Mouse (Mus musculus): ENCODE data around the gene 4921524J17Rik. TPM values are rescaled to one million over a fixed set of nuclear protein-coding genes. Genes with fewer than 3 reads are reported as not detected.
A peak's percentile ranks its signal among the peaks of the same experiment; 100 is the strongest.

The 4921524J17Rik gene
- polyA plus RNA-seq, 1 experiment from 2014 or later: 39.4 TPM

DNA sequence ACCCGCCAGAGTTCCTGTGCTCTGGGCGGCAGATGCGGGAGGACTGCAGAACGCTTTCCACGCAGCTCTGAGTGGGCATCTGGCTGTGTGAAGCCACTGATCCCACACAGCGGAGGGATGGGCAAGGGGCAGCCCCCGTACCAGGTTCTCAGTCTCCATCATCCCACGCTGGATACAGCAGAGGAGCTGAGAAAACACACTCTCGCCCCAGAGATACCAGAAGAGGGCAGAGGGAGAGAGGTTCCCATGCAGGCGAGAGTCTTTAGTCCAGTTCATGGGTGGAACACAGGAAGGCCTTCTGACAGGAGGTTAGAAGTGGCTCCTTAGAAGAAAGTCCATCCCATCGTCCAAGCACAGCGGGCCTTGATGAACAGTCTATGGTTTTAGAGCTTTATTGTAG, 2.2 kb upstream of the 4921524J17Rik start:
- WGBS: 71% methylated on average over 12 of the region's 12 CpGs
- ATAC-seq: no peak
- H3K9me3 ChIP-seq: no peaks in the 10 kb centered on the region
- peaks cover 15% of the 10 kb centered on the region for H3K4me1 ChIP-seq (replicated peaks)
- no peak overlapping the region for H3K4me2 ChIP-seq (replicated peaks)
- no peak overlapping the region for H3K9ac ChIP-seq (replicated peaks)
- H3K4me3 ChIP-seq (replicated peaks): no peak overlapping the region
- no peaks in the 10 kb centered on the region for H3K27me3 ChIP-seq
- no peak overlapping the region for H3K27ac ChIP-seq
- H3K36me3 ChIP-seq: no peaks in the 10 kb centered on the region

GRCm38 (mm10) chr8:85433017-85433393, 372 bp upstream of the 4921524J17Rik start:
- peak overlapping the region; percentile 59 for H3K4me2 ChIP-seq (replicated peaks)
- peak overlapping the region; percentile 21; the same call in 1 of the 2 replicates for H3K9ac ChIP-seq (replicated peaks)
- H3K9me3 ChIP-seq: no peaks in the 10 kb centered on the region
- ATAC-seq: peak; percentile 77; the same call in 1 of the 2 replicates
- WGBS: 2% methylated on average over 6 of the region's 6 CpGs
- no peaks in the 10 kb centered on the region for H3K27me3 ChIP-seq
- H3K4me1 ChIP-seq (replicated peaks): peaks cover 27% of the 10 kb centered on the region
- peak overlapping the region; percentile 81 for H3K4me3 ChIP-seq (replicated peaks)
- no peaks in the 10 kb centered on the region for H3K36me3 ChIP-seq
- no peak overlapping the region for H3K27ac ChIP-seq

GRCm38 (mm10) chr8:85431281-85432167, 1.1 kb downstream of the 4921524J17Rik start:
- H3K4me3 ChIP-seq (replicated peaks): peak overlapping the region; percentile 81
- no peak for ATAC-seq
- peaks cover 38% of the 10 kb centered on the region for H3K4me1 ChIP-seq (replicated peaks)
- no peaks in the 10 kb centered on the region for H3K9me3 ChIP-seq
- WGBS: 20% methylated on average over 10 of the region's 10 CpGs
- H3K4me2 ChIP-seq (replicated peaks): peak overlapping the region; percentile 59
- no peaks in the 10 kb centered on the region for H3K27me3 ChIP-seq
- H3K36me3 ChIP-seq: no peaks in the 10 kb centered on the region
- peak overlapping the region; percentile 94; the same call in 1 of the 2 replicates for H3K27ac ChIP-seq
- peak overlapping the region; percentile 82 for H3K9ac ChIP-seq (replicated peaks)

GRCm38 (mm10) chr8:85430801-85431200, 1.8 kb downstream of the 4921524J17Rik start:
- Histone ChIP-seq H3K36me3 (no peaks in the 10 kb centered on the region), H3K4me1 (replicated peaks) (peaks cover 38% of the 10 kb centered on the region), H3K27me3 (no peaks in the 10 kb centered on the region), H3K27ac (no peak overlapping the region), H3K4me2 (replicated peaks) (peak overlapping the region; percentile 59), H3K9me3 (no peaks in the 10 kb centered on the region), H3K4me3 (replicated peaks) (peak overlapping the region; percentile 81), H3K9ac (replicated peaks) (peak overlapping the region; percentile 41; the same call in 1 of the 2 replicates)
- ATAC-seq: no peak
- 19% methylated on average over 3 of the region's 3 CpGs for WGBS

DNA sequence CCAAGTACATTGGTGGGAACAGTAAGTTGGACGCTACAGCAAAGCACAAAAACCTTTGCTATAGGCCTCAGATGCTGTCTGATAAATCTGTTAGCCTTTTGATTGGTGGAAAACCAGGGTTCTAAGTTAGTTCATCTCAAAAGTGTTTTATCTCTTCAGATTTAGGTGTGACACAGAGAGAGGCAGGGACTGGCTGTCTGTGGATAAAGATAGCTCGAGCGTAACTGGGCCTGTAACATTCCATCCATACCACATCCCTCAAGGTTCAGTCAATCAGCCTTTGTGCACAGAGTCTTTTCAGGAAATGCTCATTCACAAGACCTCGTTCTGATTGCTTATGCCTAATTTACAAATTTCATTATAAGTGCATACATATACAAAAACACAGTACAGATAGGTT, 3.4 kb downstream of the 4921524J17Rik start:
- H3K4me3 ChIP-seq (replicated peaks): no peak overlapping the region
- H3K4me1 ChIP-seq (replicated peaks): peaks cover 38% of the 10 kb centered on the region
- H3K27ac ChIP-seq: no peak overlapping the region
- ATAC-seq: no peak
- H3K27me3 ChIP-seq: no peaks in the 10 kb centered on the region
- H3K9ac ChIP-seq (replicated peaks): no peak overlapping the region
- H3K4me2 ChIP-seq (replicated peaks): peak overlapping the region; percentile 26
- H3K36me3 ChIP-seq: no peaks in the 10 kb centered on the region
- 9% methylated on average over 4 of the region's 4 CpGs for WGBS
- H3K9me3 ChIP-seq: no peaks in the 10 kb centered on the region

DNA sequence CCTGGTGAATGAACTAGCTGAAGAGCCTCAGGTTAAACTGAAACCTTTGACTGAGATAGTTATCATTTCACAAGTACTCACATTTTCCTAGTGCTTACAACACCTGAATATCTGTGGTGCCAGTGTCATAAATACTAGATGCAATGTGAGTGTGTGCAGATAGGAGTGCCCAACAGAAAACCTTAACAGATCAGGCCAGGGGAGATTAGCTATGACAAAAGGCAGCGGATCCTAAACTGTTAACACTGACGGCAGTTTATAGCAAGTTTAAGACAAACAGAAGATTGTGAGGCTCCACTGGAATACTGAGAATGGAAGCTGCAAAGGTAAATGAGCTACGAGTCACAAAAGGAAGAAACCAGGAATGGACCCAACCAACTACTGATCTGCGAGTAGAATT, 5.6 kb downstream of the 4921524J17Rik start:
- 81% methylated on average over 4 of the region's 4 CpGs for WGBS
- Histone ChIP-seq H3K9me3 (no peaks in the 10 kb centered on the region), H3K4me3 (replicated peaks) (no peak overlapping the region), H3K27ac (no peak overlapping the region), H3K4me2 (replicated peaks) (no peak overlapping the region), H3K9ac (replicated peaks) (no peak overlapping the region), H3K27me3 (no peaks in the 10 kb centered on the region), H3K4me1 (replicated peaks) (peaks cover 38% of the 10 kb centered on the region), H3K36me3 (no peaks in the 10 kb centered on the region)
- no peak for ATAC-seq

DNA sequence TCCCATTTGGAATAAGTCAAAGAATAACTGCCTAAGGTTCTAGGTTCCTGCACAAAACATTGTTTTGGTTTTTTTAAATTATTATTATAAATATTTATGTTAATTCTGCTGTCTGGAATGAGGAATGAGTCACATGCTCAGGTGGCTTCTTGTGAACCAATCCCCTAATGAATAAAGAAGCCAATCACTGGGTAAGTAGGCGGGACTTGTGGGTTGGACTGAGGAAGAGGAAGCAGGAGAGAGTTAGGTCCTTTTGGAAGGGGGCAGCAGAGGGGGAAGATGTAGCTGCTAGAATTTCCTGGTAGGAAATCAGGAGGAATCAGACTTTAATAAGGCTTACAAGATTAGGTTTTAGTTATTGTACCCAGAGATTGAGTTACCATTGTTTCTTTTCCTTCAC, 11.3 kb downstream of the 4921524J17Rik start:
- WGBS: 100% methylated on average over 1 of the region's 1 CpGs
- no peaks in the 10 kb centered on the region for H3K4me1 ChIP-seq (replicated peaks)
- H3K27me3 ChIP-seq: no peaks in the 10 kb centered on the region
- H3K36me3 ChIP-seq: peaks cover 15% of the 10 kb centered on the region; the same call in 1 of the 2 replicates
- H3K9ac ChIP-seq (replicated peaks): no peak overlapping the region
- H3K4me2 ChIP-seq (replicated peaks): no peak overlapping the region
- no peak overlapping the region for H3K4me3 ChIP-seq (replicated peaks)
- no peak for ATAC-seq
- no peaks in the 10 kb centered on the region for H3K9me3 ChIP-seq
- H3K27ac ChIP-seq: no peak overlapping the region

DNA sequence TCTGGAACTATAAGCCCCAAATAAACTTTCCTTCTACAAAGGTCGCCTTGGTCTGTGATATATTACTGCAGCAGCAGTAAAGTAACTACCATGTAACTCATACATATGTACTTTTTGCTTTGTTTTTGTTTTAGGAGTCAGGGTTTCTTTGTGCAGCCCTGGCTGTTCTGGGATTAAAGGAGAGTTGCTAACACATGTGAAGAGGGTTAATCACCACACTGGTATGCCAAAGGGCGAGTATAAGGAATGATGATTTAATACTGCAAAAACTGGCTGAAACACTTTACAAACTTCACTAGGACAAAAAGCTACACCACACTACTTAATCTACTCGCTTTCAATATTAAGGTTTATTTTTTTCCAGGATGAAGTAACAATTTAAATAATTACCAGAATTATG, 24.1 kb downstream of the 4921524J17Rik start:
- Histone ChIP-seq H3K27me3 (no peaks in the 10 kb centered on the region), H3K4me3 (replicated peaks) (no peak overlapping the region), H3K27ac (no peak overlapping the region), H3K9ac (replicated peaks) (no peak overlapping the region), H3K4me2 (replicated peaks) (no peak overlapping the region), H3K36me3 (peaks cover 6% of the 10 kb centered on the region; the same call in 1 of the 2 replicates), H3K9me3 (no peaks in the 10 kb centered on the region), H3K4me1 (replicated peaks) (peaks cover 10% of the 10 kb centered on the region; the same call in 1 of the 2 replicates)
- ATAC-seq: no peak
- 82% methylated on average over 3 of the region's 3 CpGs for WGBS

DNA sequence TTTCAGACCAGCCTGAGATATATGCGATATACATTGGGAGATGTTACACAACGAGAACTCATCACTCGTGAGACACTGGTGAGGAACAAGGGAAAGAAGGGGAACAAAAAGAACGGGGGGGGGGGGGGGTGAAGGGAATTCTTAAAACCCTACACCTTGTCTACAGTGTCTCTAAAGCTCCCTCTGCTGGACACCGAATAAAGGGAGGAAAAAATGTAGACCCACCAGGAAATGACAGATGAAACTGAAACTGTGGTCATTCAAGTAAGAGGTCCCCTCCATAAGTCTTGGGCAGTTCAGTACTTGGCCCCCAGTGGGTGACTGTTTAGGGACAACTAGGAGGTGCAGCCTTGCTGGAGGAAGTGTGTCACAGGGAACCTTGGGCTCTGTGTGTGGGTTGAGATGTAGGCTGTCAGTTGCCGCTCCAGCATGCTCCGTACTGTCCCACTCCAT, 24.6 kb downstream of the 4921524J17Rik start:
- Histone ChIP-seq H3K27me3 (no peaks in the 10 kb centered on the region), H3K4me2 (replicated peaks) (no peak overlapping the region), H3K4me3 (replicated peaks) (no peak overlapping the region), H3K36me3 (peaks cover 6% of the 10 kb centered on the region; the same call in 1 of the 2 replicates), H3K9ac (replicated peaks) (no peak overlapping the region), H3K27ac (no peak overlapping the region), H3K4me1 (replicated peaks) (peaks cover 10% of the 10 kb centered on the region; the same call in 1 of the 2 replicates), H3K9me3 (no peaks in the 10 kb centered on the region)
- no peak for ATAC-seq
- WGBS: 66% methylated on average over 7 of the region's 7 CpGs

- peaks cover 10% of the 10 kb centered on the region; the same call in 1 of the 2 replicates for H3K4me1 ChIP-seq (replicated peaks)
- no peak for ATAC-seq
- H3K4me2 ChIP-seq (replicated peaks): no peak overlapping the region
- H3K9me3 ChIP-seq: no peaks in the 10 kb centered on the region
- H3K36me3 ChIP-seq: peaks cover 6% of the 10 kb centered on the region; the same call in 1 of the 2 replicates
- H3K27ac ChIP-seq: no peak overlapping the region; the same call in 1 of the 2 replicates
- 0 out of 2 replicates have a peak overlapping the region, but pooled peaks have one; percentile 11 for H3K9ac ChIP-seq (replicated peaks)
- 75% methylated on average over 10 of the region's 10 CpGs for WGBS
- no peaks in the 10 kb centered on the region for H3K27me3 ChIP-seq
- H3K4me3 ChIP-seq (replicated peaks): no peak overlapping the region
These were observed 26.7 kb downstream of the 4921524J17Rik start for GRCm38 (mm10) chr8:85405961-85406360.

- Histone ChIP-seq H3K4me1 (replicated peaks) (peaks cover 10% of the 10 kb centered on the region; the same call in 1 of the 2 replicates), H3K9ac (replicated peaks) (no peak overlapping the region), H3K4me2 (replicated peaks) (no peak overlapping the region), H3K27ac (no peak overlapping the region), H3K4me3 (replicated peaks) (no peak overlapping the region), H3K27me3 (no peaks in the 10 kb centered on the region), H3K9me3 (no peaks in the 10 kb centered on the region), H3K36me3 (peaks cover 6% of the 10 kb centered on the region; the same call in 1 of the 2 replicates)
- no peak for ATAC-seq
- WGBS: 52% methylated on average over 3 of the region's 3 CpGs
These were observed 27.2 kb downstream of the 4921524J17Rik start for GRCm38 (mm10) chr8:85405418-85405817.

GRCm38 (mm10) chr8:85398548-85398947, 34.1 kb downstream of the 4921524J17Rik start:
- Histone ChIP-seq H3K27me3 (no peaks in the 10 kb centered on the region), H3K4me2 (replicated peaks) (no peak overlapping the region), H3K9me3 (no peaks in the 10 kb centered on the region), H3K27ac (no peak overlapping the region), H3K4me3 (replicated peaks) (no peak overlapping the region), H3K36me3 (no peaks in the 10 kb centered on the region), H3K4me1 (replicated peaks) (no peaks in the 10 kb centered on the region), H3K9ac (replicated peaks) (no peak overlapping the region)
- ATAC-seq: no peak
- 85% methylated on average over 4 of the region's 4 CpGs for WGBS

Measured in midbrain, embryonic 13.5 days (tissue).